Mouse (Mus musculus) lung, embryonic 14.5 days (tissue): ENCODE data around the gene Nectin2. TPM values are rescaled to one million over a fixed set of nuclear protein-coding genes. Genes with fewer than 3 reads are reported as not detected.
A peak's percentile ranks its signal among the peaks of the same experiment; 100 is the strongest.

ENCODE experiments used
- ATAC-seq: fragments of 200-750 bp; cut with Nextera tagmentation; 2 replicates; pipeline ENCODE4 v1.8.0; 2017; ENCODE audit warnings: mild to moderate bottlenecking, moderate TSS enrichment, moderate library complexity; ENCODE audit not compliant: insufficient read depth
- DNase-seq: peaks from one replicate; pipeline ENCODE4 v3.0.0-alpha.2; 2015
- H3K27ac ChIP-seq: fragments of 300-500 bp; sonication (generic); 2 replicates; pipeline ENCODE4 v1.5.1; 2014; ENCODE audit warnings: low read depth, mild to moderate bottlenecking, moderate library complexity
- H3K27me3 ChIP-seq: fragments of 300-500 bp; sonication (generic); 2 replicates; pipeline ENCODE4 v1.6.1; 2014; ENCODE audit warnings: low read length, control low read depth; ENCODE audit not compliant: insufficient read depth
- H3K36me3 ChIP-seq: fragments of 300-500 bp; sonication (generic); 2 replicates; pipeline ENCODE4 v1.6.1; 2014; ENCODE audit warnings: control low read depth; ENCODE audit not compliant: insufficient read depth
- H3K4me1 ChIP-seq: fragments of 300-500 bp; sonication (generic); 2 replicates; pipeline ENCODE4 v1.6.1; 2014; ENCODE audit warnings: antibody characterized with exemption, control low read depth; ENCODE audit not compliant: insufficient read depth
- H3K4me2 ChIP-seq: fragments of 300-500 bp; sonication (generic); 2 replicates; pipeline ENCODE4 v1.6.1; 2014; ENCODE audit warnings: mild to moderate bottlenecking
- H3K4me3 ChIP-seq: fragments of 300-500 bp; sonication (generic); 2 replicates; pipeline ENCODE4 v1.5.1; 2014; ENCODE audit warnings: low read depth, low read length
- H3K9ac ChIP-seq: fragments of 300-500 bp; sonication (generic); 2 replicates; pipeline ENCODE4 v1.6.1; 2014
- H3K9me3 ChIP-seq: fragments of 300-500 bp; sonication (generic); 2 replicates; pipeline ENCODE4 v1.6.1; 2016; ENCODE audit warnings: low read depth, low read length, control low read depth
- CTCF ChIP-seq: IDR thresholded peaks from 2 replicates; pipeline ENCODE4 v1.5.1; 2016; ENCODE audit warnings: antibody characterized with exemption, low read depth
- WGBS: fragments of 180-500 bp; shearing (Covaris S2); extraction: QIAGEN DNeasy Blood & Tissue Kit; methylation state at CpG from one replicate; pipeline ENCODE4 v1.1.7; 2014; 5-methylcytosine and 5-hydroxymethylcytosine counted together
- polyA plus RNA-seq: library from polyadenylated mRNA; unstranded; fragments of >200 nt; fragmentation: Nextera tagmentation; extraction: Ambion mirVana; gene quantifications from 2 replicates; pipeline ENCODE4 v1.2.1, GENCODE M21; 2014

Nectin2 gene
- polyA plus RNA-seq, 1 experiment from 2014 or later: 125 TPM

- no peak overlapping the region; the same call in 1 of the 2 replicates for H3K9ac ChIP-seq
- ATAC-seq: no peak
- no peak for TF ChIP-seq CTCF
- no peak overlapping the region for H3K4me2 ChIP-seq
- H3K4me3 ChIP-seq: no peak overlapping the region
- H3K27ac ChIP-seq: peak overlapping the region; percentile 76
- 72% methylated on average over 10 of the region's 10 CpGs for WGBS
- peaks cover 28% of the 10 kb centered on the region for H3K4me1 ChIP-seq
- no peaks in the 10 kb centered on the region for H3K27me3 ChIP-seq
- no peak for DNase-seq
- peaks cover 9% of the 10 kb centered on the region; the same call in 1 of the 2 replicates for H3K36me3 ChIP-seq
- H3K9me3 ChIP-seq: no peaks in the 10 kb centered on the region; the same call in 1 of the 2 replicates
Measured at GRCm38 (mm10) chr7:19694336-19695212, 55.7 kb downstream of the Nectin2 start.

GRCm38 (mm10) chr7:19693421-19693820 lies 56.9 kb downstream of the Nectin2 start:
- no peak overlapping the region; the same call in 1 of the 2 replicates for H3K4me2 ChIP-seq
- H3K9ac ChIP-seq: no peak overlapping the region; the same call in 1 of the 2 replicates
- H3K27ac ChIP-seq: peak overlapping the region; percentile 79
- DNase-seq (peak; percentile 76), ATAC-seq (peak; percentile 53)
- TF ChIP-seq CTCF: no peak
- no peak overlapping the region for H3K4me3 ChIP-seq
- no peaks in the 10 kb centered on the region for H3K27me3 ChIP-seq
- H3K4me1 ChIP-seq: peaks cover 21% of the 10 kb centered on the region
- WGBS: 17% methylated on average over 10 of the region's 10 CpGs
- peaks cover 9% of the 10 kb centered on the region; the same call in 1 of the 2 replicates for H3K36me3 ChIP-seq
- no peaks in the 10 kb centered on the region; the same call in 1 of the 2 replicates for H3K9me3 ChIP-seq

GRCm38 (mm10) chr7:19691873-19692865 lies 58.1 kb downstream of the Nectin2 start, which contains the start of gene Apoc1:
Gene Apoc1, minus strand, starts transcription at chr7:19692660.
- peaks cover 21% of the 10 kb centered on the region for H3K4me1 ChIP-seq
- H3K9me3 ChIP-seq: no peaks in the 10 kb centered on the region; the same call in 1 of the 2 replicates
- no peak for TF ChIP-seq CTCF
- H3K4me2 ChIP-seq: peak within 1 kb of the TSS; percentile 12; the same call in 1 of the 2 replicates
- DNase-seq (peak; percentile 32), ATAC-seq (no peak)
- no peak within 1 kb of the TSS for H3K4me3 ChIP-seq
- 50% methylated on average over 28 of the region's 28 CpGs for WGBS
- H3K27ac ChIP-seq: peak within 1 kb of the TSS; percentile 79
- H3K9ac ChIP-seq: no peak within 1 kb of the TSS; the same call in 1 of the 2 replicates
- H3K36me3 ChIP-seq: peaks cover 6% of the 10 kb centered on the region; the same call in 1 of the 2 replicates
- no peaks in the 10 kb centered on the region for H3K27me3 ChIP-seq

- WGBS: 62% methylated on average over 6 of the region's 6 CpGs
- no peak overlapping the region for H3K4me3 ChIP-seq
- no peak for TF ChIP-seq CTCF
- peaks cover 1% of the 10 kb centered on the region; the same call in 1 of the 2 replicates for H3K36me3 ChIP-seq
- no peaks in the 10 kb centered on the region; the same call in 1 of the 2 replicates for H3K9me3 ChIP-seq
- peaks cover 21% of the 10 kb centered on the region for H3K4me1 ChIP-seq
- ATAC-seq: no peak
- no peak for DNase-seq
- no peak overlapping the region for H3K9ac ChIP-seq
- no peaks in the 10 kb centered on the region for H3K27me3 ChIP-seq
- 0 out of 2 replicates have a peak overlapping the region, but pooled peaks have one; percentile 12 for H3K4me2 ChIP-seq
- peak overlapping the region; percentile 18; the same call in 1 of the 2 replicates for H3K27ac ChIP-seq
Measured at GRCm38 (mm10) chr7:19691434-19691833, 58.8 kb downstream of the Nectin2 start.

DNA sequence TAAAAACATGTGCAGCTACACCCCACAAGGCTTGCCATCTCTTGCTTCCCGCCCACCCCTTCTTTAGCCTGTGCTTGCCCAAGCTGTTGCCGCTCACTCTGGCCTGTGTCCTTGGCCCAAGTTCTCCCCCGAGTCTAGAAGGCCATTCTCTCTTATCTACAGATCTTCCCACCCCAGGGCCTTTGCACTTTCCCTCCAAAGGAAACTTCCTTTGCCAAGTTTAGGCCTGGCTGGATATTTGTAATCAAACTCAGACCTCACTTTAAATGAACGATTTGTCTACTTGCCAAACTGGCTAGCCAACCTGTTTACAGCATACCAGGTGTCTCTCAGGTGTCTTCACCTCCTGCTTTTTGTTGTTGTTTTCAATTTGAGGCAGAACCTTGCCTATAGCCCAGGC lies 59.4 kb downstream of the Nectin2 start:
- Histone ChIP-seq H3K9me3 (no peaks in the 10 kb centered on the region), H3K4me2 (no peak overlapping the region), H3K36me3 (no peaks in the 10 kb centered on the region), H3K27ac (no peak overlapping the region), H3K27me3 (no peaks in the 10 kb centered on the region), H3K4me1 (peaks cover 21% of the 10 kb centered on the region), H3K9ac (no peak overlapping the region), H3K4me3 (no peak overlapping the region)
- WGBS: 83% methylated on average over 4 of the region's 4 CpGs
- TF ChIP-seq CTCF: no peak
- ATAC-seq (no peak), DNase-seq (no peak)

DNA sequence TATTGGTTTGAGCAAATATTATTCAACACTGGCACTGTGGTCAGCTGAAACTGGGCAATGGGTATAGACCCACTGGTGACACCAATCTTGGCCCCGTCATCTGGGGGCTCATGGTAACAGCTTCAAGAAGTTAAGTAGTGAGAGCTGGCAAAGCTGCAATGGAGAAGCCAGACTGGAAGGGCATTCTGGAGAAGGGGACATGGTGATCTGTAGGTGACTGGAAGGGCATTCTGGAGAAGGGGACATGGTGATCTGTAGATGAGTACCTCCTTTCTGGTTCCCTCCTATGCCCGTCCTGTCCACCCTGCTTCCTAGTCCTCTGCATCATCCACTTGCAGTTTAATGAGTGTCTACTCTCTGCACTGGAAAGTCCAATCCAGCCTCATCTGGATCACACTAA lies 61.7 kb downstream of the Nectin2 start:
- no peaks in the 10 kb centered on the region for H3K36me3 ChIP-seq
- H3K4me2 ChIP-seq: no peak overlapping the region
- no peaks in the 10 kb centered on the region for H3K27me3 ChIP-seq
- 96% methylated on average over 2 of the region's 2 CpGs for WGBS
- ATAC-seq (no peak), DNase-seq (no peak)
- no peak overlapping the region for H3K4me3 ChIP-seq
- no peak overlapping the region for H3K27ac ChIP-seq
- TF ChIP-seq CTCF: no peak
- H3K9me3 ChIP-seq: no peaks in the 10 kb centered on the region
- H3K9ac ChIP-seq: no peak overlapping the region
- H3K4me1 ChIP-seq: peaks cover 11% of the 10 kb centered on the region
